Mouse (Mus musculus) liver, adult 2 months (tissue): ENCODE results near the gene Olfr2. TPM values are rescaled to one million over a fixed set of nuclear protein-coding genes. Genes with fewer than 3 reads are reported as not detected.

Source experiments
- DNase-seq: peaks from one replicate; pipeline ENCODE4 v3.0.0-alpha.2; 2011; ENCODE audit warnings: low read depth, low spot score; ENCODE audit errors: extremely low read depth
- H3K27ac ChIP-seq: fragments of 200-500 bp; replicated peaks from 2 replicates; pipeline ENCODE4 v1.5.1; 2012; ENCODE audit warnings: low read depth, mild to moderate bottlenecking, control low read depth, inconsistent platforms, low read length; ENCODE audit not compliant: insufficient read depth
- H3K27me3 ChIP-seq: fragments of 200-500 bp; 2 replicates; pipeline ENCODE4 v1.6.1; 2012; ENCODE audit warnings: mild to moderate bottlenecking, moderate library complexity, low read length, inconsistent platforms; ENCODE audit not compliant: control insufficient read depth, insufficient read depth
- H3K36me3 ChIP-seq: fragments of 200-500 bp; 2 replicates; pipeline ENCODE4 v1.6.1; 2012; ENCODE audit warnings: low read length, inconsistent platforms; ENCODE audit not compliant: control insufficient read depth, insufficient read depth
- H3K4me1 ChIP-seq: fragments of 200-500 bp; 2 replicates; pipeline ENCODE4 v1.6.1; 2011; ENCODE audit warnings: low read length; ENCODE audit not compliant: control insufficient read depth, insufficient read depth
- H3K4me3 ChIP-seq: fragments of 200-500 bp; 2 replicates; pipeline ENCODE4 v1.5.1; 2011; ENCODE audit warnings: low read depth, mild to moderate bottlenecking, control low read depth, low read length, moderate library complexity; ENCODE audit not compliant: insufficient read depth
- H3K79me2 ChIP-seq: fragments of 200-500 bp; 2 replicates; pipeline ENCODE4 v1.6.1; 2012; ENCODE audit warnings: inconsistent platforms, mild to moderate bottlenecking, low read length, moderate library complexity; ENCODE audit not compliant: control insufficient read depth, insufficient read depth
- H3K9ac ChIP-seq: fragments of 200-500 bp; 2 replicates; pipeline ENCODE4 v1.6.1; 2012; ENCODE audit warnings: low read depth, mild to moderate bottlenecking, control low read depth, inconsistent platforms, low read length
- CTCF ChIP-seq: fragments of 200-500 bp; IDR thresholded peaks from 2 replicates; pipeline ENCODE4 v1.5.1; 2011; ENCODE audit warnings: low read depth, low read length, control low read depth
- POLR2A ChIP-seq: fragments of 200-500 bp; IDR thresholded peaks from 2 replicates; pipeline ENCODE4 v1.6.1; 2011; ENCODE audit warnings: low read length, control low read depth; ENCODE audit not compliant: insufficient read depth; ENCODE audit errors: extremely low read depth
- WGBS: fragments of 180-500 bp; shearing (Covaris S2); methylation state at CpG from one replicate; pipeline ENCODE4 v1.1.7; 2018; 5-methylcytosine and 5-hydroxymethylcytosine counted together
- polyA plus RNA-seq: library from polyadenylated mRNA; depleted of rRNA; stranded (reverse); fragments of >200 nt; gene quantifications from 2 replicates; pipeline ENCODE4 v1.2.3, GENCODE M21; 2012; rRNA removed
- total RNA-seq: library from RNA; depleted of rRNA; stranded (reverse); fragments of >200 nt; gene quantifications from 2 replicates; pipeline ENCODE4 v1.2.3, GENCODE M21; 2014; rRNA removed

Olfr2 gene
- total and polyA plus RNA-seq, 2 experiments, result not detected

DNA sequence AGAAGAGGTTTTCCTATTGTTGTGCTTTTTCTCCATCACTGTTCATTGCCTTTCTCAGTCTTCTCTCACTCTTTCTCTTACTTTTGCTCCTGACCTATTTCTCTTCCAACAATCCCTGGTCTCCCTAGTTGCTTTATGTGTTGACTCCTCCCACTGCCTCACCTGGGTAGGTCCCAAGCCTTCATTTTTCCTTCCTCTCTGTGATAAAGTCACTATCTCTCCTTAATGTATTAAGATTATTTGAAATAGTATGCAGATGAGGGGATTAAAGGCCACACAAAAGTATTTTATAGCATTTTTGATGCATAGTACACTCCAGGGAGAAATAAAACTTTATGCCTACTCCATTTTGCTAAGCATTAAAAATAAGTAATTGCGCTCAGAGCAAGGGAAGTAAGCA is 42.0 kb downstream of the Olfr2 start, which contains the start of gene Olfr6:
TSS of gene Olfr6 (minus strand) at position 101 of the 400 bp plus-strand sequence.
- WGBS, result 75% methylated on average over 1 of the region's 1 CpGs
- Histone ChIP-seq H3K36me3 (no peaks in the 10 kb centered on the region), H3K9ac (no peak within 1 kb of the TSS), H3K79me2 (no peaks in the 10 kb centered on the region), H3K4me3 (no peak within 1 kb of the TSS), H3K27ac (no peak within 1 kb of the TSS), H3K4me1 (no peaks in the 10 kb centered on the region), H3K27me3 (no peaks in the 10 kb centered on the region)
- TF ChIP-seq CTCF (no peak), POLR2A (no peak)
- no peak for DNase-seq

DNA sequence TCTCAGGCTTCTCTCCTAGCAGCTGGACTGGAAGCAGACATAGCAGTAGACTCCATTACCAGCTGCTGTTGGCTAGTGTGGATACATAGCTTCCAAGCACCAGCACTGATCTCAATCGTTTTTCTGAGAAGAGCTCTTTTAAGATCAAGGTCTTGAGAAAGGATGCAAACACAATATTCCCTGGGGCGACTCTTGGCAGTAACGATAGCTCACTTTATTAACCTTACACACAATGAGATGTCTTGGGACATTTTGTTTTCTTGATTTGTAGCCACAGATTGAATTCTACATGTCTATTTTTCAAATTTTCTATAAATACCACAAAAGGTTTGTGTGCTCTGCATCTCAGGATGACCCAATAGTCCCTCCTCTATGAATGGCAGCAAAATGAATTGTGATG is 57.7 kb downstream of the Olfr2 start, which contains the start of gene Olfr710:
TSS of gene Olfr710 (minus strand) at position 101 of the 400 bp plus-strand sequence.
- no peak within 1 kb of the TSS for H3K27ac ChIP-seq
- 71% methylated on average over 3 of the region's 3 CpGs for WGBS
- H3K36me3 ChIP-seq, result no peaks in the 10 kb centered on the region
- H3K4me3 ChIP-seq, result no peak within 1 kb of the TSS
- H3K27me3 ChIP-seq, result no peaks in the 10 kb centered on the region
- no peaks in the 10 kb centered on the region for H3K79me2 ChIP-seq
- H3K9ac ChIP-seq, result no peak within 1 kb of the TSS
- DNase-seq, result no peak
- TF ChIP-seq CTCF (no peak), POLR2A (no peak)
- no peaks in the 10 kb centered on the region for H3K4me1 ChIP-seq

Other genes starting within 250 kb of the Olfr2 start
- gene Olfr699, start 212.9 kb downstream of the Olfr2 start, total RNA-seq, result not detected in 2 replicates
- not detected in 2 replicates for gene Olfr699, start 212.9 kb downstream of the Olfr2 start, polyA plus RNA-seq
- not detected in 2 replicates for gene Olfr700, start 197.2 kb downstream of the Olfr2 start, total RNA-seq
- gene Olfr700, start 197.2 kb downstream of the Olfr2 start, polyA plus RNA-seq, result not detected in 2 replicates
- not detected in 2 replicates for gene Olfr701, start 191.9 kb downstream of the Olfr2 start, total RNA-seq
- gene Olfr701, start 191.9 kb downstream of the Olfr2 start, polyA plus RNA-seq, result not detected in 2 replicates
- gene Olfr702, start 172.2 kb downstream of the Olfr2 start, total RNA-seq, result not detected in 2 replicates
- not detected in 2 replicates for gene Olfr702, start 172.2 kb downstream of the Olfr2 start, polyA plus RNA-seq
- gene Olfr703, start 162.7 kb downstream of the Olfr2 start, total RNA-seq, result not detected in 2 replicates
- not detected in 2 replicates for gene Olfr703, start 162.7 kb downstream of the Olfr2 start, polyA plus RNA-seq
- not detected in 2 replicates for gene Olfr704, start 142.9 kb downstream of the Olfr2 start, total RNA-seq
- gene Olfr704, start 142.9 kb downstream of the Olfr2 start, polyA plus RNA-seq, result not detected in 2 replicates
- not detected in 2 replicates for gene Olfr705, start 129.2 kb downstream of the Olfr2 start, total RNA-seq
- not detected in 2 replicates for gene Olfr705, start 129.2 kb downstream of the Olfr2 start, polyA plus RNA-seq
- not detected in 2 replicates for gene Olfr706, start 117.9 kb downstream of the Olfr2 start, total RNA-seq
- not detected in 2 replicates for gene Olfr706, start 117.9 kb downstream of the Olfr2 start, polyA plus RNA-seq
- gene Olfr707, start 104.8 kb downstream of the Olfr2 start, total RNA-seq, result not detected in 2 replicates
- gene Olfr707, start 104.8 kb downstream of the Olfr2 start, polyA plus RNA-seq, result not detected in 2 replicates
- gene Olfr1532-ps1, start 98.1 kb downstream of the Olfr2 start, total RNA-seq, result not detected in 2 replicates
- not detected in 2 replicates for gene Olfr1532-ps1, start 98.1 kb downstream of the Olfr2 start, polyA plus RNA-seq
- gene Olfr709-ps1, start 73.9 kb downstream of the Olfr2 start, total RNA-seq, result not detected in 2 replicates
- gene Olfr709-ps1, start 73.9 kb downstream of the Olfr2 start, polyA plus RNA-seq, result not detected in 2 replicates
- not detected in 2 replicates for gene Olfr710, start 57.8 kb downstream of the Olfr2 start, total RNA-seq
- not detected in 2 replicates for gene Olfr710, start 57.8 kb downstream of the Olfr2 start, polyA plus RNA-seq
- gene Olfr6, start 42.1 kb downstream of the Olfr2 start, total RNA-seq, result not detected in 2 replicates
- gene Olfr6, start 42.1 kb downstream of the Olfr2 start, polyA plus RNA-seq, result not detected in 2 replicates
- gene Olfr711, start 30.6 kb downstream of the Olfr2 start, total RNA-seq, result not detected in 2 replicates
- gene Olfr711, start 30.6 kb downstream of the Olfr2 start, polyA plus RNA-seq, result not detected in 2 replicates
- not detected in 2 replicates for gene Olfr713, start 25.1 kb upstream of the Olfr2 start, total RNA-seq
- not detected in 2 replicates for gene Olfr713, start 25.1 kb upstream of the Olfr2 start, polyA plus RNA-seq
- not detected in 2 replicates for gene Olfr714, start 64.9 kb upstream of the Olfr2 start, total RNA-seq
- not detected in 2 replicates for gene Olfr714, start 64.9 kb upstream of the Olfr2 start, polyA plus RNA-seq
- gene Olfr17, start 87.1 kb upstream of the Olfr2 start, total RNA-seq, result not detected in 2 replicates
- gene Olfr17, start 87.1 kb upstream of the Olfr2 start, polyA plus RNA-seq, result not detected in 2 replicates
- not detected in 2 replicates for gene Olfr715b, start 104.3 kb upstream of the Olfr2 start, total RNA-seq
- gene Olfr715b, start 104.3 kb upstream of the Olfr2 start, polyA plus RNA-seq, result not detected in 2 replicates
- gene Olfr715, start 125.0 kb upstream of the Olfr2 start, total RNA-seq, result not detected in 2 replicates
- not detected in 2 replicates for gene Olfr715, start 125.0 kb upstream of the Olfr2 start, polyA plus RNA-seq
- not detected in 2 replicates for gene Olfr716, start 132.3 kb upstream of the Olfr2 start, total RNA-seq
- not detected in 2 replicates for gene Olfr716, start 132.3 kb upstream of the Olfr2 start, polyA plus RNA-seq
- gene Nlrp14, start 160.9 kb upstream of the Olfr2 start, total RNA-seq, result not detected in 2 replicates
- not detected in 2 replicates for gene Nlrp14, start 160.9 kb upstream of the Olfr2 start, polyA plus RNA-seq
- gene Rbmxl2, start 203.4 kb upstream of the Olfr2 start, total RNA-seq, result not detected in 2 replicates
- gene Rbmxl2, start 203.4 kb upstream of the Olfr2 start, polyA plus RNA-seq, result not detected in 2 replicates